ENCODE assay signal across 24 mouse cellular contexts in genomic region chr16:36675304-36675703, GRCm38 (mm10). TPM values are rescaled to one million over a fixed set of nuclear protein-coding genes. Genes with fewer than 3 reads are reported as not detected.
DNase-seq lines count a peak whose midpoint lies in the region; ATAC-seq and TF ChIP-seq lines count a peak whose summit lies in the region.
"Had no signal": no experiment of that assay in that cellular context is flagged by ENCODE, and none has a peak within 500 bp of the region (broad histone marks: within the 10 kb centered on the region; RNA-seq: fewer than 3 reads in every experiment).

No protein-coding gene starts in this region.

- no peak overlapping the region for H3K4me2 ChIP-seq in hindbrain, embryonic 12.5 days (replicated peaks)
- H3K4me2 ChIP-seq: intestine, embryonic 15.5 days; kidney, embryonic 15.5 days; stomach, embryonic 15.5 days had no signal

- ATAC-seq in granulocyte monocyte progenitor cell, adult 5-6 weeks (replicated peaks; ENCODE audit: poor library complexity, severe bottlenecking) = peak; percentile 83
- 0 out of 2 replicates have a peak, but pooled peaks have one; percentile 14 for ATAC-seq in neutrophil, adult 5-6 weeks (ENCODE audit: extremely low read depth, insufficient number of reproducible peaks, low FRiP score, poor library complexity, severe bottlenecking)
- no peak for ATAC-seq in hindbrain, embryonic 12.5 days (ENCODE audit: low FRiP score)
- ATAC-seq: intestine, embryonic 15.5 days had no signal

- H3K9me3 ChIP-seq in ES-Bruce4 (replicated peaks; ENCODE audit: control insufficient read depth, insufficient read depth, low read length, poor library complexity, severe bottlenecking) = no peaks in the 10 kb centered on the region
- no peaks in the 10 kb centered on the region for H3K9me3 ChIP-seq in hindbrain, embryonic 12.5 days (replicated peaks)
- H3K9me3 ChIP-seq: forebrain, embryonic 10.5 days; hindbrain, embryonic 10.5 days; intestine, embryonic 15.5 days; kidney, embryonic 15.5 days; stomach, embryonic 15.5 days had no signal

- no peaks in the 10 kb centered on the region for H3K36me3 ChIP-seq in ES-Bruce4 (ENCODE audit: control insufficient read depth, insufficient read depth, low read length, poor library complexity, severe bottlenecking)
- H3K36me3 ChIP-seq in hindbrain, embryonic 12.5 days = no peaks in the 10 kb centered on the region
- H3K36me3 ChIP-seq: forebrain, embryonic 10.5 days; hindbrain, embryonic 10.5 days; intestine, embryonic 15.5 days; kidney, embryonic 15.5 days; stomach, embryonic 15.5 days had no signal

- no peak overlapping the region for H3K27ac ChIP-seq in ES-Bruce4 (ENCODE audit: insufficient read depth, low read length)
- H3K27ac ChIP-seq in hindbrain, embryonic 12.5 days = no peak overlapping the region
- H3K27ac ChIP-seq: forebrain, embryonic 10.5 days; hindbrain, embryonic 10.5 days; intestine, embryonic 15.5 days; kidney, embryonic 15.5 days; left cerebral cortex, adult 2 months; stomach, embryonic 15.5 days had no signal

- TF ChIP-seq CTCF in ES-Bruce4 (IDR thresholded peaks at IDR 0.05; ENCODE audit: low read depth, low read length) = no peak

- DNase-seq in heart, adult 11 months = peak; percentile 78
- DNase-seq in heart, postnatal 14 days = no peak
- no peak for DNase-seq in kidney, adult 18-20 months
- DNase-seq in embryo, embryonic 10.5 days (ENCODE audit: low spot score) = no peak
- DNase-seq: adrenal gland, postnatal 14 days; cerebellum, postnatal 10 days; gastrocnemius, postnatal 14 days; kidney, postnatal 4 days; layer of hippocampus, adult 9-11 months; left cerebral cortex, postnatal 4 days; liver; lung, postnatal 10 days had no signal

- no peak overlapping the region for H3K4me3 ChIP-seq in ES-Bruce4 (ENCODE audit: low read depth, low read length)
- no peak overlapping the region for H3K4me3 ChIP-seq in hindbrain, embryonic 12.5 days
- H3K4me3 ChIP-seq: forebrain, embryonic 10.5 days; hindbrain, embryonic 10.5 days; intestine, embryonic 15.5 days; kidney, embryonic 15.5 days; left cerebral cortex, adult 2 months; stomach, embryonic 15.5 days had no signal

- TF ChIP-seq POLR2A in ES-Bruce4 (IDR thresholded peaks at IDR 0.05; ENCODE audit: insufficient read depth, low read length) = no peak

- no peaks in the 10 kb centered on the region for H3K27me3 ChIP-seq in ES-Bruce4 (ENCODE audit: control insufficient read depth, insufficient read depth, low read length, poor library complexity, severe bottlenecking)
- no peaks in the 10 kb centered on the region for H3K27me3 ChIP-seq in hindbrain, embryonic 12.5 days
- H3K27me3 ChIP-seq: intestine, embryonic 15.5 days; kidney, embryonic 15.5 days; stomach, embryonic 15.5 days had no signal

- H3K4me1 ChIP-seq in ES-Bruce4 (ENCODE audit: control insufficient read depth, insufficient read depth, low read length) = peaks cover 2% of the 10 kb centered on the region
- H3K4me1 ChIP-seq in hindbrain, embryonic 12.5 days = no peaks in the 10 kb centered on the region
- H3K4me1 ChIP-seq: forebrain, embryonic 10.5 days; hindbrain, embryonic 10.5 days; intestine, embryonic 15.5 days; kidney, embryonic 15.5 days; stomach, embryonic 15.5 days had no signal

- H3K9ac ChIP-seq in ES-Bruce4 (ENCODE audit: low read depth, poor library complexity, severe bottlenecking) = no peak overlapping the region
- H3K9ac ChIP-seq in hindbrain, embryonic 12.5 days = no peak overlapping the region
- H3K9ac ChIP-seq: intestine, embryonic 15.5 days; kidney, embryonic 15.5 days; stomach, embryonic 15.5 days had no signal

- TF ChIP-seq EP300 in ES-Bruce4 (IDR thresholded peaks at IDR 0.05; ENCODE audit: insufficient read depth, low read depth, low read length) = peak; percentile 76

- intact Hi-C loops in heart, postnatal 14 days (cut with DNase I) = no loop called here

- 31% methylated on average over 2 of the region's 2 CpGs for WGBS in hindbrain, embryonic 12.5 days

RNA-seq across cellular contexts. Expression of gene Cd86, which starts 9.4 kb away (rescaled TPM):
- 1 to 10 TPM; 1.6 to 1.7 TPM for total RNA-seq in heart, postnatal 14 days (2021)
- polyA plus RNA-seq in ES-Bruce4 (2011; ENCODE audit: insufficient read depth, insufficient read length, low read depth, missing spikeins) = not detected in 2 replicates
- not detected in 2 replicates for total RNA-seq in granulocyte monocyte progenitor cell, adult 5-6 weeks (2014; fragmentation: Nextera tagmentation)
- total RNA-seq in granulocyte monocyte progenitor cell, adult 5-6 weeks (2017) = 0.52 and 3.5 TPM in 2 replicates
- 50.7 and 56.0 TPM in 2 replicates for total RNA-seq in neutrophil, adult 5-6 weeks (2017)
- 1.7 and 2.0 TPM in 2 replicates for polyA plus RNA-seq in hindbrain, embryonic 12.5 days (2016; fragmentation: Nextera tagmentation; extraction: Ambion mirVana)
- total RNA-seq: megakaryocyte-erythroid progenitor cell, adult 5-6 weeks had no signal

RNA-seq across cellular contexts. Expression of gene Ildr1, which starts 18.5 kb away (rescaled TPM):
- total RNA-seq in heart, postnatal 14 days (2021) = under 1 TPM; 0.07 to 0.19 TPM
- polyA plus RNA-seq in ES-Bruce4 (2011; ENCODE audit: insufficient read depth, insufficient read length, low read depth, missing spikeins) = 13.9 and 17.0 TPM in 2 replicates
- total RNA-seq in granulocyte monocyte progenitor cell, adult 5-6 weeks (2014; fragmentation: Nextera tagmentation) = not detected in 2 replicates
- total RNA-seq in granulocyte monocyte progenitor cell, adult 5-6 weeks (2017) = not detected in 2 replicates
- total RNA-seq in neutrophil, adult 5-6 weeks (2017) = 3.8 and 4.4 TPM in 2 replicates
- polyA plus RNA-seq in hindbrain, embryonic 12.5 days (2016; fragmentation: Nextera tagmentation; extraction: Ambion mirVana) = 0.53 and 1.3 TPM in 2 replicates
- total RNA-seq: adrenal gland, postnatal 14 days had no signal
- polyA plus RNA-seq: neural tube, embryonic 11.5 days had no signal

Comparison
In these comparisons a context has a peak if more than half of its experiments do, and no peak if none do; other contexts are left out.
1. RNA of gene Cd86, which starts 9.4 kb away (total RNA-seq): 50.7 to 56.0 TPM in neutrophil, adult 5-6 weeks; 0.52 to 3.5 TPM in granulocyte monocyte progenitor cell, adult 5-6 weeks and 1.6 to 1.7 TPM in heart, postnatal 14 days; every median in the first group is over 10 times any median in the second.